Mouse (Mus musculus) liver, postnatal 0 days (tissue): ENCODE data around the gene Snx27. TPM values are rescaled to one million over a fixed set of nuclear protein-coding genes. Genes with fewer than 3 reads are reported as not detected.

Experiments used
- ATAC-seq: fragments of 200-750 bp; cut with Nextera tagmentation; 2 replicates; pipeline ENCODE4 v1.8.0; 2017; ENCODE audit warnings: mild to moderate bottlenecking, moderate library complexity
- DNase-seq: peaks from one replicate; pipeline ENCODE4 v3.0.0-alpha.2; 2016
- H3K27ac ChIP-seq: fragments of 300-500 bp; sonication (generic); 2 replicates; pipeline ENCODE4 v1.5.1; 2014; ENCODE audit warnings: antibody characterized with exemption, moderate library complexity, mild to moderate bottlenecking, low read depth
- H3K27me3 ChIP-seq: fragments of 300-500 bp; sonication (generic); 2 replicates; pipeline ENCODE4 v1.6.1; 2014; ENCODE audit warnings: low read length, control low read depth, mixed read lengths; ENCODE audit not compliant: insufficient read depth
- H3K36me3 ChIP-seq: fragments of 300-500 bp; sonication (generic); replicated peaks from 2 replicates; pipeline ENCODE4 v1.6.1; 2014; ENCODE audit warnings: mild to moderate bottlenecking, control low read depth, low read length, moderate library complexity, mixed read lengths; ENCODE audit not compliant: insufficient read depth
- H3K4me1 ChIP-seq: fragments of 300-500 bp; sonication (generic); 2 replicates; pipeline ENCODE4 v1.6.1; 2014; ENCODE audit warnings: antibody characterized with exemption, mild to moderate bottlenecking, control low read depth; ENCODE audit not compliant: insufficient read depth
- H3K4me2 ChIP-seq: fragments of 300-500 bp; sonication (generic); 2 replicates; pipeline ENCODE4 v1.6.1; 2014; ENCODE audit warnings: low read depth, mild to moderate bottlenecking, low read length, moderate library complexity, mixed read lengths
- H3K4me3 ChIP-seq: fragments of 300-500 bp; sonication (generic); 2 replicates; pipeline ENCODE4 v1.5.1; 2014; ENCODE audit warnings: low read depth, low read length
- H3K9ac ChIP-seq: fragments of 300-500 bp; sonication (generic); replicated peaks from 2 replicates; pipeline ENCODE4 v1.6.1; 2014; ENCODE audit warnings: mild to moderate bottlenecking, moderate library complexity
- H3K9me3 ChIP-seq: fragments of 300-500 bp; sonication (generic); 2 replicates; pipeline ENCODE4 v1.6.1; 2016; ENCODE audit warnings: mild to moderate bottlenecking, control low read depth, low read length, mixed read lengths
- CTCF ChIP-seq: sonication (generic); IDR thresholded peaks from 2 replicates; pipeline ENCODE4 v1.5.1; 2016; ENCODE audit warnings: antibody characterized with exemption, low read depth
- EP300 ChIP-seq: IDR thresholded peaks from 2 replicates; pipeline ENCODE4 v1.6.1; 2016; ENCODE audit warnings: antibody characterized with exemption, low read depth, mild to moderate bottlenecking
- WGBS: fragments of 180-500 bp; shearing (Covaris S2); extraction: QIAGEN DNeasy Blood & Tissue Kit; methylation state at CpG from one replicate; pipeline ENCODE4 v1.1.7; 2014; ENCODE audit not compliant: insufficient replicate concordance; 5-methylcytosine and 5-hydroxymethylcytosine counted together
- polyA plus RNA-seq: library from polyadenylated mRNA; unstranded; fragments of >200 nt; fragmentation: Nextera tagmentation; extraction: Ambion mirVana; gene quantifications from 2 replicates; pipeline ENCODE4 v1.2.1, GENCODE M21; 2015

The Snx27 gene
- polyA plus RNA-seq, 1 experiment from 2014 or later: 9.9 TPM

GRCm38 (mm10) chr3:94483790-94484439 is 98.6 kb downstream of the Snx27 start:
- ATAC-seq: no peak
- Histone ChIP-seq H3K9ac (no peak overlapping the region), H3K4me3 (no peak overlapping the region), H3K27ac (no peak overlapping the region), H3K4me2 (no peak overlapping the region), H3K4me1 (no peaks in the 10 kb centered on the region), H3K36me3 (no peaks in the 10 kb centered on the region), H3K27me3 (peaks cover 20% of the 10 kb centered on the region), H3K9me3 (no peaks in the 10 kb centered on the region)
- peak; percentile 30 for DNase-seq
- 46% methylated on average over 19 of the region's 20 CpGs for WGBS
- TF ChIP-seq CTCF: no peak

- WGBS: 78% methylated on average over 17 of the region's 17 CpGs
- no peaks in the 10 kb centered on the region for H3K9me3 ChIP-seq
- H3K27ac ChIP-seq: no peak overlapping the region
- no peaks in the 10 kb centered on the region for H3K4me1 ChIP-seq
- H3K36me3 ChIP-seq: no peaks in the 10 kb centered on the region
- H3K9ac ChIP-seq: no peak overlapping the region
- H3K4me3 ChIP-seq: no peak overlapping the region
- 0 out of 2 replicates have a peak, but pooled peaks have one; percentile 18 for ATAC-seq
- H3K4me2 ChIP-seq: no peak overlapping the region
- H3K27me3 ChIP-seq: peaks cover 24% of the 10 kb centered on the region
- DNase-seq: peak; percentile 38
- no peak for TF ChIP-seq EP300
Observed at GRCm38 (mm10) chr3:94482764-94483385, 99.6 kb downstream of the Snx27 start.

GRCm38 (mm10) chr3:94481429-94481828 is 101.1 kb downstream of the Snx27 start:
- DNase-seq: no peak
- TF ChIP-seq EP300 (no peak), CTCF (no peak)
- no peak overlapping the region for H3K27ac ChIP-seq
- H3K4me2 ChIP-seq: no peak overlapping the region
- WGBS: 54% methylated on average over 4 of the region's 4 CpGs
- no peaks in the 10 kb centered on the region for H3K36me3 ChIP-seq
- peaks cover 24% of the 10 kb centered on the region for H3K27me3 ChIP-seq
- no peak overlapping the region for H3K4me3 ChIP-seq
- ATAC-seq: no peak
- no peaks in the 10 kb centered on the region for H3K9me3 ChIP-seq
- no peak overlapping the region for H3K9ac ChIP-seq
- H3K4me1 ChIP-seq: no peaks in the 10 kb centered on the region

- WGBS: 18% methylated on average over 16 of the region's 16 CpGs
- Histone ChIP-seq H3K9ac (no peak within 1 kb of the TSS), H3K27me3 (peaks cover 24% of the 10 kb centered on the region), H3K36me3 (no peaks in the 10 kb centered on the region), H3K4me2 (no peak within 1 kb of the TSS), H3K9me3 (no peaks in the 10 kb centered on the region), H3K4me3 (no peak within 1 kb of the TSS), H3K27ac (no peak within 1 kb of the TSS), H3K4me1 (no peaks in the 10 kb centered on the region)
- no peak for TF ChIP-seq EP300
- no peak for TF ChIP-seq CTCF
- no peak for DNase-seq
- ATAC-seq: no peak
Observed at GRCm38 (mm10) chr3:94480291-94480884, 102.1 kb downstream of the Snx27 start, which contains the start of gene Riiad1. Riiad1 (minus strand) TSS chr3:94480341.

DNA sequence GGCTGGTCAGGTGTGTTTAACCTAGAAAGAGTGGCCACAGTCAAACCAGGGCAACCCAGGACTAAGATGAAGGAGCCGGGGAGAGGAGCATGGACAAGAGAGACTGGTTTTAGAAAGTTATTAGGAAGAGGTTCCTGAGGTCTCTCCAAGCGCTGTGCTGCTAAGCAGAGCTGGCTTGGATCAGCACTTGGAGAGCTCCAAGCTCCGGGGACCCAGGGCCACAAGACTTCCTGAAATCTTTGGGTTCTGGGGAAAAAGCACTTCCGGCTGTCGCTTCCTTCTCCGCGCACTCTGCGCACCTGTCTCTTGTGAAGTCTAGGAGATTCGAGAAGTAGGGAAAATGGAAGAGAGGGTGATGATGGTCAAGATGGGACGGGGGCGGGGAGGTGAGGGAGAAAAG is 103.0 kb downstream of the Snx27 start:
- WGBS: 8% methylated on average over 11 of the region's 11 CpGs
- no peaks in the 10 kb centered on the region for H3K36me3 ChIP-seq
- no peak for DNase-seq
- no peaks in the 10 kb centered on the region for H3K4me1 ChIP-seq
- H3K4me3 ChIP-seq: no peak overlapping the region
- no peak overlapping the region for H3K4me2 ChIP-seq
- no peaks in the 10 kb centered on the region for H3K9me3 ChIP-seq
- H3K9ac ChIP-seq: no peak overlapping the region
- H3K27ac ChIP-seq: no peak overlapping the region
- TF ChIP-seq CTCF (no peak), EP300 (no peak)
- no peak for ATAC-seq
- peaks cover 24% of the 10 kb centered on the region for H3K27me3 ChIP-seq

DNA sequence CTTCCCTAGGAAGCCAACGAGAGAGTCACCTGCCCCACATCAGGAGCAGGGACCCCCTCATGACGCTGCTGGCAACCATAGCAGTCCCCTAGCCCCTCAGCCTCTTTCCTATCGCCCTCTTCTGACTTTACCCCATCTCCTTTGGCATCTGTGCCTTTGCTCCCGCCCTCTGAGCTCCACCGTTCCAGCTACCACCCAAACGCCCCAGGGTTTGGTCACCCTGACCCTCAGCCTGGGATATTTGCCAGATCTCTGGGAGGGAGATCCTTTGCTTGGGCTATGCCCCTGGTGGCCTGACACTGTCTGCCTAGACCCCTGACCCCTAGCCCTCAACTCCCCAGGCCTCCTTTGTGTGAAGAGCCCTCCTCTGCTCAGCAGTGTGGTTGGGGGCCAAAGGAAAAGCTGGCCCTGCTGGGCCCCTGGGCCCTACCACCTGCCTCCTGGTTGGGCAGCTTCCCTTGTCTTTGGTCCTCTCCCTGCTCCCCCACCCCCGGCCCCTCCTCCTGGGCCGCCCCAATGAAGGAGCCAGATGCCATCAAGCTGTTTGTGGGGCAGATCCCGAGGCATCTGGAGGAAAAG is 103.8 kb downstream of the Snx27 start:
- WGBS: 10% methylated on average over 9 of the region's 9 CpGs
- Histone ChIP-seq H3K27ac (no peak overlapping the region), H3K27me3 (peaks cover 24% of the 10 kb centered on the region), H3K4me3 (no peak overlapping the region), H3K36me3 (no peaks in the 10 kb centered on the region), H3K4me1 (no peaks in the 10 kb centered on the region), H3K4me2 (no peak overlapping the region), H3K9me3 (no peaks in the 10 kb centered on the region), H3K9ac (no peak overlapping the region)
- DNase-seq: no peak
- TF ChIP-seq CTCF (no peak), EP300 (no peak)
- no peak for ATAC-seq
